Mouse (Mus musculus) lung, postnatal 0 days (tissue): Measurements from ENCODE around the gene Dcun1d4.
"Not testable (repeated sequence)": the region's sequence is repeated elsewhere in the genome, so short reads cannot be mapped to it uniquely, and the experiment has no call there.

Source experiments
- CTCF ChIP-seq: IDR thresholded peaks from 2 replicates; pipeline ENCODE4 v1.5.1; 2016; ENCODE audit warnings: antibody characterized with exemption, mild to moderate bottlenecking
- EP300 ChIP-seq: IDR thresholded peaks from 2 replicates; pipeline ENCODE4 v1.6.1; 2016; ENCODE audit warnings: antibody characterized with exemption, mild to moderate bottlenecking, control low read depth

DNA sequence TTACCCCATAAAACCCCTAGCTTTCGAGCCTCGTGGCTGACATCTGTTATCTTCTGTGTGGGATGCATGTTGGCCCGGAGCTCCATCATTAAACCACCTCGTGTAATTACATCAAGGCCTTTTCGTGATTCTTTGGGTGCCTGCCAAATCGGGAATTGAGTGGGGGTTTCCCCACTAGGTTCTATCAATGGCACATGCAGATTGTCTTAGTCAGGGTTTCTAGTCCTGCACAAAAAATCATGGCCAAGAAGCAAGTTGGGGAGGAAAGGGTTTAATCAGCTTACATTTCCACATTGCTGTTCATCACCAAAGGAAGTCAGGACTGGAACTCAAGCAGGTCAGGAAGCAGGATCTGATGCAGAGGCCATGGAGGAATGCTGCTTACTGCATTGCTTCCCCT lies 103.2 kb downstream of the Dcun1d4 start:
- not testable (repeated sequence) for TF ChIP-seq CTCF, EP300
